Mouse (Mus musculus) kidney, postnatal 0 days (tissue): ENCODE data around the gene Tmem200b. TPM values are rescaled to one million over a fixed set of nuclear protein-coding genes. Genes with fewer than 3 reads are reported as not detected.

Source experiments
- ATAC-seq: fragments of 200-750 bp; cut with Nextera tagmentation; replicated peaks from 2 replicates; pipeline ENCODE4 v1.8.0; 2017; ENCODE audit warnings: low read depth, moderate number of reproducible peaks, moderate TSS enrichment, moderate library complexity; ENCODE audit not compliant: low FRiP score
- DNase-seq: peaks from one replicate; pipeline ENCODE4 v3.0.0-alpha.2; 2016; ENCODE audit warnings: low spot score
- H3K27ac ChIP-seq: fragments of 300-500 bp; sonication (generic); 2 replicates; pipeline ENCODE4 v1.5.1; 2014; ENCODE audit warnings: mild to moderate bottlenecking
- H3K27me3 ChIP-seq: fragments of 300-500 bp; sonication (generic); 2 replicates; pipeline ENCODE4 v1.6.1; 2014; ENCODE audit warnings: low read length, mixed read lengths; ENCODE audit not compliant: insufficient read depth
- H3K36me3 ChIP-seq: fragments of 300-500 bp; sonication (generic); 2 replicates; pipeline ENCODE4 v1.6.1; 2014; ENCODE audit warnings: low read length, mixed read lengths; ENCODE audit not compliant: insufficient read depth
- H3K4me1 ChIP-seq: fragments of 300-500 bp; sonication (generic); replicated peaks from 2 replicates; pipeline ENCODE4 v1.6.1; 2014; ENCODE audit warnings: antibody characterized with exemption, low read length, mixed read lengths; ENCODE audit not compliant: insufficient read depth
- H3K4me2 ChIP-seq: fragments of 300-500 bp; sonication (generic); 2 replicates; pipeline ENCODE4 v1.6.1; 2014; ENCODE audit warnings: mild to moderate bottlenecking, low read length, moderate library complexity, mixed read lengths
- H3K4me3 ChIP-seq: fragments of 300-500 bp; sonication (generic); replicated peaks from 2 replicates; pipeline ENCODE4 v1.5.1; 2014; ENCODE audit warnings: low read depth, low read length
- H3K9ac ChIP-seq: fragments of 300-500 bp; sonication (generic); 2 replicates; pipeline ENCODE4 v1.6.1; 2014; ENCODE audit warnings: low read depth, low read length
- H3K9me3 ChIP-seq: fragments of 300-500 bp; sonication (generic); replicated peaks from 2 replicates; pipeline ENCODE4 v1.6.1; 2016; ENCODE audit warnings: low read length, inconsistent platforms, mixed read lengths
- CTCF ChIP-seq: IDR thresholded peaks from 2 replicates; pipeline ENCODE4 v1.5.1; 2016; ENCODE audit warnings: antibody characterized with exemption, low read depth, mild to moderate bottlenecking, moderate library complexity
- WGBS: fragments of 180-500 bp; shearing (Covaris S2); extraction: QIAGEN DNeasy Blood & Tissue Kit; methylation state at CpG from one replicate; pipeline ENCODE4 v1.1.7; 2014; 5-methylcytosine and 5-hydroxymethylcytosine counted together
- polyA plus RNA-seq: library from polyadenylated mRNA; unstranded; fragments of >200 nt; fragmentation: Nextera tagmentation; extraction: Ambion mirVana; gene quantifications from 2 replicates; pipeline ENCODE4 v1.2.1, GENCODE M21; 2015

The Tmem200b gene
- polyA plus RNA-seq, 1 experiment from 2014 or later, result 3.9 TPM

- no peak for TF ChIP-seq CTCF
- ATAC-seq (0 out of 2 replicates have a peak, but pooled peaks have one; percentile 2), DNase-seq (peak; percentile 66)
- Histone ChIP-seq H3K27me3 (peaks cover 13% of the 10 kb centered on the region; the same call in 1 of the 2 replicates), H3K36me3 (0 out of 2 replicates have a peak, but pooled peaks cover 7% of the 10 kb centered on the region), H3K9me3 (no peaks in the 10 kb centered on the region), H3K9ac (no peak overlapping the region), H3K4me2 (no peak overlapping the region), H3K27ac (0 out of 2 replicates have a peak overlapping the region, but pooled peaks have one; percentile 86), H3K4me3 (no peak overlapping the region), H3K4me1 (peaks cover 36% of the 10 kb centered on the region)
- WGBS, result 12% methylated on average over 15 of the region's 15 CpGs
Measured at GRCm38 (mm10) chr4:131918711-131919500, 2.7 kb upstream of the Tmem200b start.

DNA sequence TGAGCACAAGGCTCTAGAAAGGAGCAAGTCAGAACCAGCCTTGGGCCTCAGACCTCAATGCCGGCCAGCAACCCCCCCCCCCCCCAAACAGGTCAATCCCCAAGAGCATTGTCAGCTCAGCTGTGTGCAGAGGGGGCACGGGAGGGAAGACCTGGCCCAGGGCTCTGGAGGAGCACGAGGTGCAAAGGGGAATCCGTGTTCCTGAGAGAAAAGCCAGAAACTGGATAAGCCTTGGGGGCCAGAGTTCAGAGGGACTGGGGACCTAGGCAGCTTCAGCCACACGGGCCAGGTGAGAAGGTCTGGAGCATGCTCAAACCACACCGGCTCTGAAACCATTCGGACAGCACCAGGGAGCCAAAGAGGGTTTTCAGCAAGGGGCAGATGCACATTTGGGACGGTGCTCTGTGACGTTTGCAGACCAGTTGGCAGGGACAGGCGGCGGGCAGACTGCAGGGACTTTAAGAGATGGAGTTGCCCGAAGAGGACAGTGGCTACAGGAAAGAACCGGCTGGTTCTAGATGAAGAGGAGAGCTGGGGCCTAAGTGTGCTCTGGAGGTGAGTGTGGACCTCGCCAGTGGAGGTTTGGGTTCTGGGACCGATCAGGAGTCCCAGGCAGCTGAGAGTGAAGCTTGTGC lies 1.9 kb upstream of the Tmem200b start:
- Histone ChIP-seq H3K4me2 (peak overlapping the region; percentile 88), H3K27ac (peak overlapping the region; percentile 86), H3K27me3 (peaks cover 13% of the 10 kb centered on the region; the same call in 1 of the 2 replicates), H3K36me3 (0 out of 2 replicates have a peak, but pooled peaks cover 7% of the 10 kb centered on the region), H3K9ac (peak overlapping the region; percentile 79), H3K9me3 (no peaks in the 10 kb centered on the region), H3K4me1 (peaks cover 31% of the 10 kb centered on the region), H3K4me3 (peak overlapping the region; percentile 62)
- no peak for ATAC-seq
- TF ChIP-seq CTCF, result no peak
- DNase-seq, result no peak
- WGBS, result 30% methylated on average over 15 of the region's 15 CpGs

- Histone ChIP-seq H3K9me3 (no peaks in the 10 kb centered on the region), H3K27ac (peak overlapping the region; percentile 86), H3K27me3 (peaks cover 13% of the 10 kb centered on the region; the same call in 1 of the 2 replicates), H3K36me3 (0 out of 2 replicates have a peak, but pooled peaks cover 7% of the 10 kb centered on the region), H3K4me3 (peak overlapping the region; percentile 62), H3K4me2 (peak overlapping the region; percentile 88), H3K4me1 (peaks cover 31% of the 10 kb centered on the region), H3K9ac (peak overlapping the region; percentile 79)
- 3% methylated on average over 45 of the region's 51 CpGs for WGBS
- no peak for TF ChIP-seq CTCF
- peak; percentile 43 for DNase-seq
- ATAC-seq, result no peak
Measured at GRCm38 (mm10) chr4:131920141-131920594, 1.4 kb upstream of the Tmem200b start.

GRCm38 (mm10) chr4:131920595-131921351 lies 798 bp upstream of the Tmem200b start:
- no peaks in the 10 kb centered on the region for H3K9me3 ChIP-seq
- H3K36me3 ChIP-seq, result 0 out of 2 replicates have a peak, but pooled peaks cover 12% of the 10 kb centered on the region
- peaks cover 13% of the 10 kb centered on the region; the same call in 1 of the 2 replicates for H3K27me3 ChIP-seq
- H3K4me1 ChIP-seq, result peaks cover 28% of the 10 kb centered on the region
- WGBS, result under 1% methylated on average over 58 of the region's 76 CpGs
- no peak for TF ChIP-seq CTCF
- peak; percentile 23; the same call in 1 of the 2 replicates for ATAC-seq
- H3K4me3 ChIP-seq, result peak overlapping the region; percentile 62
- H3K4me2 ChIP-seq, result peak overlapping the region; percentile 88
- DNase-seq, result peak; percentile 73
- H3K27ac ChIP-seq, result peak overlapping the region; percentile 86
- H3K9ac ChIP-seq, result peak overlapping the region; percentile 79

DNA sequence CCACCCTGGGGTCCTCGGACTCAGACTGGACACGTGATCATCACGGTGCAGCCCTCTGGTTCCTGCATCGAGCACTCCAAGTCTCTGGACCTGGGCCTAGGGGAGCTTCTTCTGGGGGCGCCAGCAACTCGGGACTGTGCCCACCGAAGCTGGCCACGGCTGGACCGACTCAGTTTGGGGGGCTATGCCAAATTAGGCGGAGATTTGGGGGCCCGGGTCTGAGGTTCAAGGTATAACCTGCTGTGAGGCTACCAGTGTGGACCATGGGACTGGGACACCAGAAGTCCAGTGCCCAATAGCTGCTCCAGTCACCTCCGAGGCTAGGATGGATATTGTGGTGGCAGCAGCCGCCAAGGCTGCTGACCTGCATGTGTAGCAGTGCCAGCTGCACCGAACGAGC lies 833 bp downstream of the Tmem200b start:
- no peaks in the 10 kb centered on the region for H3K9me3 ChIP-seq
- no peak for TF ChIP-seq CTCF
- no peak for ATAC-seq
- peak overlapping the region; percentile 88 for H3K4me2 ChIP-seq
- peaks cover 13% of the 10 kb centered on the region; the same call in 1 of the 2 replicates for H3K27me3 ChIP-seq
- 0 out of 2 replicates have a peak, but pooled peaks cover 18% of the 10 kb centered on the region for H3K36me3 ChIP-seq
- no peak for DNase-seq
- H3K9ac ChIP-seq, result peak overlapping the region; percentile 79
- peak overlapping the region; percentile 62 for H3K4me3 ChIP-seq
- H3K27ac ChIP-seq, result no peak overlapping the region
- peaks cover 25% of the 10 kb centered on the region for H3K4me1 ChIP-seq
- 59% methylated on average over 15 of the region's 15 CpGs for WGBS
